Mouse (Mus musculus) hindbrain, embryonic 10.5 days (tissue): Measurements from ENCODE around the gene Slc23a3. TPM values are rescaled to one million over a fixed set of nuclear protein-coding genes. Genes with fewer than 3 reads are reported as not detected.
A peak's percentile ranks its signal among the peaks of the same experiment; 100 is the strongest.

Experiments used
- DNase-seq: peaks from one replicate; pipeline ENCODE4 v3.0.0-alpha.2; 2017; ENCODE audit warnings: low spot score
- H3K27ac ChIP-seq: fragments of 300-500 bp; sonication (generic); 2 replicates; pipeline ENCODE4 v1.5.1; 2016; ENCODE audit warnings: mild to moderate bottlenecking, moderate library complexity
- H3K27me3 ChIP-seq: fragments of 300-500 bp; sonication (generic); 2 replicates; pipeline ENCODE4 v1.6.1; 2016; ENCODE audit warnings: mild to moderate bottlenecking; ENCODE audit not compliant: poor library complexity, insufficient read depth, severe bottlenecking
- H3K36me3 ChIP-seq: fragments of 300-500 bp; sonication (generic); 2 replicates; pipeline ENCODE4 v1.6.1; 2016; ENCODE audit warnings: mild to moderate bottlenecking, moderate library complexity
- H3K4me1 ChIP-seq: fragments of 300-500 bp; sonication (generic); replicated peaks from 2 replicates; pipeline ENCODE4 v1.6.1; 2016; ENCODE audit warnings: mild to moderate bottlenecking
- H3K4me3 ChIP-seq: fragments of 300-500 bp; sonication (generic); 2 replicates; pipeline ENCODE4 v1.5.1; 2016; ENCODE audit warnings: mild to moderate bottlenecking, moderate library complexity
- H3K9me3 ChIP-seq: fragments of 300-500 bp; sonication (generic); 2 replicates; pipeline ENCODE4 v1.6.1; 2016; ENCODE audit warnings: mild to moderate bottlenecking, moderate library complexity
- WGBS: fragments of 180-500 bp; shearing (Covaris S2); methylation state at CpG from one replicate; pipeline ENCODE4 v1.1.7; 2016; 5-methylcytosine and 5-hydroxymethylcytosine counted together
- polyA plus RNA-seq: library from polyadenylated mRNA; unstranded; fragments of >200 nt; fragmentation: Nextera tagmentation; extraction: Ambion mirVana; gene quantifications from 2 replicates; pipeline ENCODE4 v1.2.1, GENCODE M21; 2016

Gene Slc23a3
- polyA plus RNA-seq, 1 experiment from 2014 or later: not detected

GRCm38 (mm10) chr1:75155837-75156236 lies 22.1 kb upstream of the Slc23a3 start:
- WGBS: 75% methylated on average over 3 of the region's 3 CpGs
- H3K27me3 ChIP-seq: no peaks in the 10 kb centered on the region
- no peak overlapping the region for H3K27ac ChIP-seq
- no peaks in the 10 kb centered on the region for H3K9me3 ChIP-seq
- no peaks in the 10 kb centered on the region for H3K4me1 ChIP-seq
- H3K36me3 ChIP-seq: no peaks in the 10 kb centered on the region
- no peak for DNase-seq
- no peak overlapping the region for H3K4me3 ChIP-seq

- Histone ChIP-seq H3K4me3 (no peak overlapping the region), H3K27me3 (no peaks in the 10 kb centered on the region), H3K27ac (no peak overlapping the region), H3K36me3 (peaks cover 52% of the 10 kb centered on the region), H3K9me3 (no peaks in the 10 kb centered on the region), H3K4me1 (peaks cover 9% of the 10 kb centered on the region)
- 89% methylated on average over 4 of the region's 4 CpGs for WGBS
- DNase-seq: no peak
Measured at GRCm38 (mm10) chr1:75148727-75149126, 15.0 kb upstream of the Slc23a3 start.

GRCm38 (mm10) chr1:75147411-75148135 lies 13.9 kb upstream of the Slc23a3 start:
- Histone ChIP-seq H3K4me1 (peaks cover 11% of the 10 kb centered on the region), H3K27ac (no peak overlapping the region), H3K27me3 (no peaks in the 10 kb centered on the region), H3K9me3 (no peaks in the 10 kb centered on the region), H3K36me3 (peaks cover 52% of the 10 kb centered on the region), H3K4me3 (no peak overlapping the region)
- no peak for DNase-seq
- WGBS: 86% methylated on average over 7 of the region's 7 CpGs

- Histone ChIP-seq H3K4me1 (peaks cover 23% of the 10 kb centered on the region), H3K27me3 (no peaks in the 10 kb centered on the region), H3K9me3 (no peaks in the 10 kb centered on the region), H3K27ac (no peak overlapping the region), H3K36me3 (peaks cover 52% of the 10 kb centered on the region), H3K4me3 (no peak overlapping the region)
- DNase-seq: no peak
- WGBS: 95% methylated on average over 3 of the region's 3 CpGs
Measured at GRCm38 (mm10) chr1:75145589-75145988, 11.9 kb upstream of the Slc23a3 start.

GRCm38 (mm10) chr1:75142301-75143261 lies 8.9 kb upstream of the Slc23a3 start, which contains the start of the genes Cnppd1 and Retreg2:
Gene Cnppd1, minus strand, starts transcription at chr1:75142711.
Gene Retreg2, plus strand, starts transcription at chr1:75142778.
- H3K36me3 ChIP-seq: peaks cover 60% of the 10 kb centered on the region
- H3K4me1 ChIP-seq: peaks cover 30% of the 10 kb centered on the region

GRCm38 (mm10) chr1:75141486-75142190 lies 7.9 kb upstream of the Slc23a3 start:
- Histone ChIP-seq H3K4me3 (peak overlapping the region; percentile 77), H3K4me1 (peaks cover 30% of the 10 kb centered on the region), H3K27me3 (no peaks in the 10 kb centered on the region), H3K9me3 (no peaks in the 10 kb centered on the region), H3K27ac (peak overlapping the region; percentile 95), H3K36me3 (peaks cover 60% of the 10 kb centered on the region)
- peak; percentile 57 for DNase-seq
- under 1% methylated on average over 53 of the region's 53 CpGs for WGBS

More at GRCm38 (mm10) chr1:75142301-75143261, 8.9 kb upstream of the Slc23a3 start, which contains the start of the genes Cnppd1 and Retreg2:
- H3K9me3 ChIP-seq: no peaks in the 10 kb centered on the region
- peak within 1 kb of the TSS; percentile 77 for H3K4me3 ChIP-seq
- H3K27me3 ChIP-seq: no peaks in the 10 kb centered on the region
- H3K27ac ChIP-seq: peak within 1 kb of the TSS; percentile 95
- peak; percentile 97 for DNase-seq
- WGBS: under 1% methylated on average over 90 of the region's 91 CpGs

- H3K4me1 ChIP-seq: peaks cover 30% of the 10 kb centered on the region
- no peak for DNase-seq
- no peaks in the 10 kb centered on the region for H3K9me3 ChIP-seq
- peak overlapping the region; percentile 95 for H3K27ac ChIP-seq
- H3K4me3 ChIP-seq: peak overlapping the region; percentile 77
- H3K36me3 ChIP-seq: peaks cover 60% of the 10 kb centered on the region
- H3K27me3 ChIP-seq: no peaks in the 10 kb centered on the region
- WGBS: 63% methylated on average over 4 of the region's 4 CpGs
Measured at GRCm38 (mm10) chr1:75140601-75141190, 7.0 kb upstream of the Slc23a3 start.

GRCm38 (mm10) chr1:75138448-75138847 lies 4.8 kb upstream of the Slc23a3 start:
- Histone ChIP-seq H3K27ac (no peak overlapping the region), H3K4me3 (no peak overlapping the region), H3K27me3 (no peaks in the 10 kb centered on the region), H3K36me3 (peaks cover 50% of the 10 kb centered on the region), H3K9me3 (no peaks in the 10 kb centered on the region), H3K4me1 (peaks cover 19% of the 10 kb centered on the region)
- no peak for DNase-seq
- 87% methylated on average over 2 of the region's 2 CpGs for WGBS

GRCm38 (mm10) chr1:75136730-75137129 lies 3.0 kb upstream of the Slc23a3 start:
- no peaks in the 10 kb centered on the region for H3K9me3 ChIP-seq
- 69% methylated on average over 3 of the region's 3 CpGs for WGBS
- H3K36me3 ChIP-seq: peaks cover 50% of the 10 kb centered on the region
- H3K4me3 ChIP-seq: no peak overlapping the region
- DNase-seq: no peak
- peaks cover 17% of the 10 kb centered on the region for H3K4me1 ChIP-seq
- 0 out of 2 replicates have a peak overlapping the region, but pooled peaks have one; percentile 23 for H3K27ac ChIP-seq
- H3K27me3 ChIP-seq: 0 out of 2 replicates have a peak, but pooled peaks cover 5% of the 10 kb centered on the region

GRCm38 (mm10) chr1:75136293-75136692 lies 2.6 kb upstream of the Slc23a3 start:
- Histone ChIP-seq H3K27me3 (0 out of 2 replicates have a peak, but pooled peaks cover 5% of the 10 kb centered on the region), H3K36me3 (peaks cover 50% of the 10 kb centered on the region)

GRCm38 (mm10) chr1:75128641-75129040 lies 5.0 kb downstream of the Slc23a3 start:
- no peak for DNase-seq
- Histone ChIP-seq H3K4me3 (no peak overlapping the region), H3K27me3 (0 out of 2 replicates have a peak, but pooled peaks cover 9% of the 10 kb centered on the region), H3K9me3 (no peaks in the 10 kb centered on the region), H3K36me3 (no peaks in the 10 kb centered on the region), H3K4me1 (peaks cover 17% of the 10 kb centered on the region), H3K27ac (no peak overlapping the region)
- WGBS: 85% methylated on average over 3 of the region's 3 CpGs

More at GRCm38 (mm10) chr1:75136293-75136692, 2.6 kb upstream of the Slc23a3 start:
- Histone ChIP-seq H3K9me3 (no peaks in the 10 kb centered on the region), H3K27ac (0 out of 2 replicates have a peak overlapping the region, but pooled peaks have one; percentile 23), H3K4me3 (no peak overlapping the region), H3K4me1 (peaks cover 13% of the 10 kb centered on the region)
- no peak for DNase-seq
- WGBS: 86% methylated on average over 6 of the region's 6 CpGs

GRCm38 (mm10) chr1:75125418-75125817 lies 8.3 kb downstream of the Slc23a3 start:
- no peaks in the 10 kb centered on the region for H3K36me3 ChIP-seq
- DNase-seq: no peak
- WGBS: 39% methylated on average over 5 of the region's 5 CpGs
- peak overlapping the region; percentile 66 for H3K4me3 ChIP-seq
- H3K4me1 ChIP-seq: peaks cover 17% of the 10 kb centered on the region
- H3K27ac ChIP-seq: peak overlapping the region; percentile 95
- 0 out of 2 replicates have a peak, but pooled peaks cover 4% of the 10 kb centered on the region for H3K27me3 ChIP-seq
- no peaks in the 10 kb centered on the region for H3K9me3 ChIP-seq
